Mouse (Mus musculus): Measurements from ENCODE around the gene Stap1.

Gene Stap1

DNA sequence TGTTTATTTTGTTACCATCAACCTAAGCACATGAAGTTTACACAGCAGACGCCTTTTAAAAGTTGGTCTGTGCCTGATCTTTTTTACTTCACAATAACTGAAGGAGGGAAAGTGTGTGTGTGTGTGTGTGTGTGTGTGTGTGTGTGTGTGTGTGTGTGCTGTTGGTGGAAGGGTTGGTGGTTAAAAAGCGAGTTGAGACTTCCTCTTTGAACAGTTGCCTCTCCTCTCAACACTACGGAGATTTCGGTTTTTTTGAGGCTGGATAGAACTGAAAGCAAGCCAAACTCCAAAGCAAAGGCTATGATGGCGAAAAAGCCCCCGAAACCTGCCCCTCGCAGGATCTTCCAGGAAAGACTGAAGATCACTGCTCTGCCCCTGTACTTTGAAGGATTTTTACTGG, at the start of gene Stap1:
Gene Stap1 (plus strand): TSS at position 209 of the 400 bp plus-strand sequence.
- DNase-seq: no peak

GRCm38 (mm10) chr5:86029820-86030219, 41.7 kb upstream of the Stap1 start:
- no peak for DNase-seq

DNA sequence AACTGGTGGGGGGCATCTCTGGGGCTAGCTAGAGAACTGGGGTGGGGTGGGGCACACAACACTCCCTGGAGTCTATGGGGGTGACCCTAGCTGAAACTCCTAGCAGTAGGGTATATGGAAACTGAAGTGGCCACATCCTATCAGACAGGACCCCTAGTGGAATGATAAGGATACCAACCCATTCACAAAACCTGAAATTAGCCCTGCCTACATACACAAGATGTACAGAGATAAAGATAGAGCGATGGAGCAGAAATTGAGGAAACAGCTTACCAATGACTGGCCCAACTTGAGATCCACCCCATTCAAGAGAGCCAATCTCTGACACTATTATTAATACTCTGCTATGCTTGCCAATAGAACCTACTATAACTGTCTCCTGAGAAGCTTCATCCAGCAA, 8.0 kb upstream of the Stap1 start:
- DNase-seq: no peak

GRCm38 (mm10) chr5:86065101-86065875, 6.3 kb upstream of the Stap1 start, which contains the start of gene Cenpc1:
Gene Cenpc1, minus strand, starts transcription at chr5:86065583.
- peak; percentile 97 for DNase-seq

- no peak for DNase-seq
These were observed 5.5 kb upstream of the Stap1 start for GRCm38 (mm10) chr5:86065876-86066550.

DNA sequence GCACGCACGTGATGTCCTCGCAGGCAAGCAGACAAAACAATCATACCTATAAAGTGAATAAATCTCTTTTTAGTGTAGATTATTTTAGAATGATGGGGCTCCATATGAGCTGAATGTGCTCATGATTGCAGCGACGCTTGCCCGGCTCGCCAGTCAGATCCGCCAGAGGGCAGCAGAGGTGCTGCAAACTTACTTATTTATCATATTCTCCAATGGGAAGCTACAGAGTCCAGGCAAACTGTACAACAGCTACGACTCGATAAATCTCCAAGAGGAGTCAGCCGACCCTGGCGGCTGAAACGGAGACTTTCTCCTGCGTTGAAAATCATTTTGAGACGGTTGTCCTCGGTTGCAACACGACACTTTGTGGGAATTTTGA, 5.0 kb upstream of the Stap1 start:
- DNase-seq: peak; percentile 89

- DNase-seq: no peak
These were observed 3.1 kb upstream of the Stap1 start for GRCm38 (mm10) chr5:86068451-86068850.

DNA sequence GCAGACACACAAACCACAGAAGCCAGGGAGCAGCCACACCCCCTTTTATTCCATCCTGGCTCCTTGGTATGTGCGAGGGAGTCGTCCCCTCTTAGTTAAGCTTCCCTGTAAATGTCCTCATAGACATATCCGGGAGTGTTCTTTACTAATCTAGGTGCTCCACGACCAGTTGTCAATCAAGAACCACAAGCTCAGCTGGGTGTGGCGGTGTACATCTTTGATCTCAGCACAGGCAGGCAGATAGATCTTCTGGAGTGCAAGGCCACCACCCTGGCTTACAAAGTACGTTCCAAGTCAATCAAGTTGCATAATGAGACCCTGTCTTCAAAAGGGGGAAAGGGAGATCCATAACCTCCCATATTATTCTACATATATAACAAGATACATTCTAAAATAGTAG, 2.4 kb upstream of the Stap1 start:
- no peak for DNase-seq

- DNase-seq: no peak
These were observed 1.3 kb downstream of the Stap1 start for GRCm38 (mm10) chr5:86072756-86073386.

- DNase-seq: no peak
These were observed 7.3 kb downstream of the Stap1 start for GRCm38 (mm10) chr5:86078720-86079334.

DNA sequence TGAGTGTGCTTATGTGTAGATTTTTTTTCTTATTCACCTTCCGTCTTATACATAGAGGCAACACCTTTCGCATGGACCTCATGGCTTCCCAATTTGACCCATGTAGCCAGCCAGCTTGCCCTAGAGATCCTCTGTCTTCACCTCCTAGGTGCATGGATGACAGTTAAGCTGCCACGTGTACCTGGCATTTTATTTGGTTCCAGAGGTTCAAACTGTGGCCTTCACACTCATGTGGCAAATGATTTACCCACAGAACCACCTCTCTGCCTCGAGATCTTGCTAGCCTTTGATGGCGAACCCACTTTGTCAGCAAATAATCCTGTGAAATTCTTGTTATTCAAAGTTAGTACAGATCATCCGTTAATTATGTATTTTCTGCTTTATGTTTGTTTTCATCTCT, 12.4 kb downstream of the Stap1 start:
- no peak for DNase-seq

DNA sequence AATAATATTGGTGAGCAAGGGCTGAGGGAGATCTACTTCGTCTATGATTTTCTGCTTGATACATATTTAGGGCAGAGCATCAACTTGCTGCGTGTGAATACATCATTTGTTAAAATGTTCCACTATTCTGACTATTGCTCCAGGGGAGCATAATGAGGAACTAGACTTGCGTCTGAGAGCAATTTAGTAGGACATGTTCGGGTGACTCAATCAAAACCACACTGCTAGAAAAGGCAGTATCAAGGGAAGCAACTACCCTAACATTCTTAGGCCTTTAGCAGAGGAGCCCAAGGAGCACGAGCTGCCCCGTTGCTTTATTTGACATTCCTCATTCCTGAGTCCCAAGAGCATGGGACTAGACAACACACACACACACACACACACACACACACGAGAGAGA, 13.4 kb downstream of the Stap1 start:
- DNase-seq: no peak

GRCm38 (mm10) chr5:86086751-86087150, 15.2 kb downstream of the Stap1 start:
- DNase-seq: no peak

DNA sequence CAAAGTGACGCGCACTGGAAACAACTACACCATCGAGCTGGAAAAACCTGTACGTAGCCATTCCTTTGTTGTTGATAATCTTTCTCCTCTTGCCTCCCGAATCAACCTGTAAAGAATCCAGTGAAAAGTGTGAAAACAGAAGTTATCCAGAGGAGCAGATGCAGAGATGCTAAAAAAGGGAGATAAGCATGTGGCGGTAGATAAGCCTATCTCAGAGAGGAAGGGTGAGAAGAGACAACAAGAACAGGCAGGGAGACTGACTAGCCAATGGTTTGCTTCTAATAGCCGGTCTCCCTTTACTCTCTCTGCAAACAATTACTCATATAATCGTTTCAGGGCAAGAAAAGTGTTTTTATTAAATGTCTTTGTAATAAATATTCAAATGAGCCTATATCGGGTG, 23.2 kb downstream of the Stap1 start:
- no peak for DNase-seq

GRCm38 (mm10) chr5:86098988-86099387, 27.4 kb downstream of the Stap1 start:
- no peak for DNase-seq

DNA sequence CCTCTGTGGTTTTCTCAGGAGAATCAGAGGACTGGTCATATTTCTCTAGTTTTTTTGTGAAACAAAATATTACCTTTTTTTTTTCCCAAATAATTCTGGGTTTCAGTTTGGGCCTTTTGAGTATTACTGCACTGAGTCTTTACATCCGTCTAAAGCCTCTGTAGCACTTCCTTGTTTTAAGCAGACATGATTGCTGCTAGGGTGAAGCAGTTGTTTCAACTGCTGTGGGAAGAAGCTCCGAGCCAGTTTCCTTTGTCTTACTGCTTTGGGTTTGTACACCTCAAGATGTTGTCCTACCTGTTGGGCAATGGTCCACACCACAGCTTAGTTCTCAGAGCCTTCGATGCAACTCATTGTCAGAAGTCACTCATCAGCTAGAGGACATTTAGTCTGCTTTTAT, 29.1 kb downstream of the Stap1 start:
- no peak for DNase-seq

DNA sequence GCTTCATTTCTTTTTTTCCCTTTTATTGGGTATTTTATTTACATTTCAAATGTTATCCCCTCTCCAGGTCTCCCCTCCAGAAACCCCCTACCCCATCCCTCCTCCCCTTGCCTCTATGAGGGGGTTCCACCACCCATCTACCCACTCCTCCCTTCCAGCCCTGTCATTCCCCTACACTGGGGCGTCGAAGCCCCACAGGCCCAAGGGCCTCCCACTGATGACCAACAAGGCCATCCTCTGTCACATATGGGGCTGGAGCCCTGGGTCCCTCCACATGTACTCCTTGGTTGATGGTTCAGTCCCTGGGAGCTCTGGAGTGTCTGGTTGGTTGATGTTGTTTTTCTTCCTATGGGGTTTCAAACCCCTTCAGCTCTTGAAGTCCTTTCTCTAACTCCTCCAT, 30.6 kb downstream of the Stap1 start:
- DNase-seq: no peak

- no peak for DNase-seq
These were observed 35.1 kb downstream of the Stap1 start for GRCm38 (mm10) chr5:86106610-86107009.

DNA sequence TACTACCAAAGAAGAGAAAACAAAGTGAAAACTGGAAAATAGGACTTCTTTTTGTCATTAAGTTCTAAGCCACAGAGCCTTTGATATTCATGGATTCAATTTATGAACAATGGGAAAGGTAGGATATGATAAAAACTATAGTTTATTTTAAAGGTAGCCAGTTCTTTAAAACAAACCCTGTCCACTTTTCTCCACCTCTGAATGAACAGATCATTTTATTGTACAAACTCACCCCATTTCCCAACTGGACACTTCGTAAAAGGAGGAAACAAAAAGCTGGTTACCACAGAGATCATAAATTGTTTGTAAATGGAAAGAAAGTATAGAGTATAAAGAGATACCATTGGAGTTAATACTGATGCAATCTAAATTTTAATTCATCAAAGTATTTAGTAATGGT, 39.5 kb downstream of the Stap1 start:
- no peak for DNase-seq

DNA sequence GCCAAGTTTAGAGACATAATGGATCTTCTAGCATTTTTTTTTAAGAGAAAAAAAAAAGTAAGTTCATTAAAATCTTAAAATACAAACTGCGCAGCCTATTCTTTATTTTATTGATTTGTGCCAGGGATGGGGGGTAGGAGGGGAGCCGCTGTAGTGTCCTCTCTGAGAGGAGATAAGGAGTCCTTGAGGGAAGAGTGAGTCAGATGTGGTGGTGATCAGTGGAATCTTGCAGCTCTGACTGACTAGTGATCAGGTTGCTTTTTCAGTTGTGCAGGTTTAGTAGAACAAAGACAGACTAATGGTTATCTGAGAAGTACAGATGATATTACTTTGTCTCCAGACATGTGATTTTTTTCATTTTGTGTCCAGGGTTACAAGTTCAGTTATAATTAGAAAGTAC, 41.5 kb downstream of the Stap1 start:
- DNase-seq: no peak

DNA sequence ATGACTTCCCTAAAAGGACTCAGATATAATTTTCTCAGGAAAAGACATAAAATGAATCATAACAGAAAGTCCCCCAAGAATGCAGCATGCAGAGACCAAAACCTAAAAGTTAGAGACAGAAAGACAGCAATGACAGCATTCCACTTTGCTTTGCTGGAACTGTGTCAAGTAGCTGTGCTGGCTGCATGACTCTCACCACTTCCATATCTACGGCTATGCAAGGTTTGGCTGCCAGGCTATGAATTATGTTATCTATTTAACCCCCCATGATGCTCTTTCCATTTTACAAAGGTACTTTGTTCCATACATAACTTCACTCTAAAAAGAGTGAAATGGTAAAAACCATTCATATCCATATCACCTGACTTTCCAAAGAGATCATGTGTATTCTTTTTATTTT, 42.5 kb downstream of the Stap1 start:
- no peak for DNase-seq

DNA sequence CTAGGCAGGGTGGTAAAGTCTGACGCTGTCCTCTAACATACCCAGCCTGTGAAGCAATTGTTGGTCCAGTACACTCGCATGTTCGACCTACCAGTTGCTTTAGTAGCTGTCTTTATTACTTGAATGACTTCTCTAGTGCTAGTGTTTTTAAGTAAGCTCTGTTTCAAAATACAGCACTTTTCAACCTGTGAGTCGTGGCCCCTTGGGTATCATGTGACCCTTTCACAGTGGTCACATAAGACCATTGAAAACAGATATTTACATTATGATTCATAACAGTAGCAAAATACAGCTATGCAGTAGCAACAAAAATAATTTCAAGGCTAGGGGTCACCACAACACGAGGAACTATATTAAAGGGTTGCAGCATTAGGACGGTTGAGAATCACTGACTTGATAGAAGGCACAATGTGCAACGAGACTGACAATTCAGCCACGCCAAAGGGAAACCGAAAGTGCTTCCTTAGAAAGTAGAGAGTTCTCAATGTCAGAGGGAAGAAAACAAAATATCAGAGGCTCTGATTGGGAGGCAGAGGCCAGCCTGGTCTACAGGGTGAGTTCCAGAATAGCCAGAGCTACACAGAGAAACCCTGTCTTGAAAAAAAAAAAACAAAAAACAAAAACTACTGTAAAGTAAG, 47.0 kb downstream of the Stap1 start:
- no peak for DNase-seq

DNA sequence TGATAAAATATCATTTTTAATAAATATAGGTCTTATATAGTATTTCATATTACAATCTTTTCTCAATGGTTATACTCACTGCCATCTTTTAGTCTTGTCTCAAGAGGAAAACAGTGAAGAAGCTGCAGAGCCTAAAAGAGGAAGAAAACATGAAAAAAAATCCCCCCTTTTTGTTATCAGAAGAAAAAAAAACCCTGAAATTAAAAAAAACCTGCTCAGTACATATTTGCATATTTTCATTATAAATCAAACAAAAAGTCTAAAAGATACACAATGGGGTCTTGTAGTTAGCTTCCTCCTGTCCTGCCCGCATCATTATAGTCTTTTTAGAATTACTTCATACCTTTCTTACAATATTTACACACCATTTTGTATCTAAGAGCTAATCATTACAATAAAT, 57.2 kb downstream of the Stap1 start:
- DNase-seq: no peak

All from layer of hippocampus, adult 9-11 months (tissue).